Mouse (Mus musculus) ES-E14 (cell line): ENCODE measurements at regions not wholly inside any gene's neighbourhood (a gene's known extent, or its start where the extent isn't known, plus 50 kb on each side); places are given as distances from the start of the nearest gene placed in this dataset.

ENCODE experiments used
- DNase-seq: peaks from one replicate; pipeline ENCODE4 v3.0.0-alpha.2; 2013; ENCODE audit warnings: low read depth, low spot score
- H3K27ac ChIP-seq: 2 replicates; pipeline ENCODE4 v1.5.1; 2012; ENCODE audit warnings: low read depth, mild to moderate bottlenecking, low read length, moderate library complexity, mixed read lengths; ENCODE audit not compliant: poor library complexity, insufficient read depth, severe bottlenecking
- H3K36me3 ChIP-seq: 2 replicates; pipeline ENCODE4 v1.6.1; 2012; ENCODE audit warnings: mild to moderate bottlenecking, low read length, moderate library complexity, mixed read lengths; ENCODE audit not compliant: control insufficient read depth, poor library complexity, insufficient read depth, severe bottlenecking
- H3K4me1 ChIP-seq, 2 experiments: fragments of 150-350 bp in 1 of 2; sonication (generic) in 1 of 2; 2 replicates each; pipeline ENCODE4 v1.6.1; 2012; ENCODE audit warnings: low read length in 2 of 2, mild to moderate bottlenecking in 1 of 2, mixed read lengths in 1 of 2; ENCODE audit not compliant: control insufficient read depth in 2 of 2, insufficient read depth in 2 of 2, poor library complexity in 1 of 2
- H3K4me3 ChIP-seq, 2 experiments: fragments of 150-350 bp in 1 of 2; sonication (generic) in 1 of 2; 2 replicates each; pipeline ENCODE4 v1.5.1; 2012; ENCODE audit warnings: low read length in 2 of 2, low read depth in 1 of 2, mild to moderate bottlenecking in 1 of 2, mixed read lengths in 1 of 2; ENCODE audit not compliant: insufficient read depth in 1 of 2, poor library complexity in 1 of 2, severe bottlenecking in 1 of 2
- H3K9ac ChIP-seq: 2 replicates; pipeline ENCODE4 v1.6.1; 2012; ENCODE audit warnings: low read depth, mild to moderate bottlenecking, low read length, mixed read lengths; ENCODE audit not compliant: poor library complexity, insufficient read depth, severe bottlenecking
- H3K9me3 ChIP-seq: fragments of 150-350 bp; sonication (generic); 2 replicates; pipeline ENCODE4 v1.6.1; 2012; ENCODE audit warnings: low read depth, mild to moderate bottlenecking, low read length; ENCODE audit not compliant: control insufficient read depth, insufficient read depth
- CHD2 ChIP-seq: IDR thresholded peaks from 2 replicates; pipeline ENCODE4 v1.6.1; 2014; ENCODE audit warnings: mild to moderate bottlenecking, low read depth, low read length, inconsistent platforms
- HCFC1 ChIP-seq: IDR thresholded peaks from 2 replicates; pipeline ENCODE4 v1.6.1; 2012; ENCODE audit warnings: low read length, inconsistent platforms, borderline replicate concordance; ENCODE audit not compliant: insufficient read depth
- MAFK ChIP-seq: IDR thresholded peaks from 2 replicates; pipeline ENCODE4 v1.6.1; 2014; ENCODE audit warnings: mild to moderate bottlenecking, low read depth, low read length, inconsistent platforms; ENCODE audit not compliant: insufficient read depth
- ZC3H11A ChIP-seq: IDR thresholded peaks from 2 replicates; pipeline ENCODE4 v1.6.1; 2012; ENCODE audit warnings: low read depth, mild to moderate bottlenecking, inconsistent platforms, low read length, borderline replicate concordance
- ZNF384 ChIP-seq: IDR thresholded peaks from 2 replicates; pipeline ENCODE4 v1.6.1; 2012; ENCODE audit warnings: low read depth, low read length, inconsistent platforms
- in situ Hi-C, 2 experiments: fragments of 600-800 bp; cut with MboI; formaldehyde crosslinking; loops; one replicate each; pipeline ENCODE4 v1.15.1; 2025; ENCODE audit warnings: low sequenced_read_pairs in 2 of 2, inconsistent platforms in 1 of 2; ENCODE audit not compliant: unreplicated experiment in 2 of 2

DNA sequence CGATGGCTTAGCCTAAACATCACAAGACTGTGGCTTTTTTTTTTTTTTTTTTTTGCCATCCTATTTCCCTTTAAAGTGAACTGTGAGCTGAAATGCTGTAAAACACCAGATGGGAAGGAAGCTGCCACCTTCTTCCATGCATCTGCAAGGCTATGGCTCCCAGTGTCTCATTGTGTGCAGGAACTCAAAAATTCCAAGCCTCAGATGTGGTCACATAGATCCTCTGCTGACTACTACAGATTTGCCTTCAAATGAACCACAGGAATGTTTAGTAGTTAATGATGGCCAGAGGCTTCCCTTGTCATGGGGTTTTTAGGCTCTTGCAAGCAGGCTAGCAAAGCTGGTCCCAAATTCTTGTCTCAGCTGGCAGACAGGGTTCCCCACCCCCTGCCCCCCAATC is 114.9 kb upstream of the Robo2 start:
- H3K27ac ChIP-seq = no peak overlapping the region
- no peak overlapping the region for H3K9ac ChIP-seq
- no peaks in the 10 kb centered on the region for H3K4me1 ChIP-seq
- no peak overlapping the region for H3K4me3 ChIP-seq
- H3K36me3 ChIP-seq = no peaks in the 10 kb centered on the region
- TF ChIP-seq HCFC1 (no peak), CHD2 (no peak), ZC3H11A (no peak), ZNF384 (no peak), MAFK (no peak)
- in situ Hi-C loops = no loop called here
- no peak for DNase-seq
- no peaks in the 10 kb centered on the region for H3K9me3 ChIP-seq

DNA sequence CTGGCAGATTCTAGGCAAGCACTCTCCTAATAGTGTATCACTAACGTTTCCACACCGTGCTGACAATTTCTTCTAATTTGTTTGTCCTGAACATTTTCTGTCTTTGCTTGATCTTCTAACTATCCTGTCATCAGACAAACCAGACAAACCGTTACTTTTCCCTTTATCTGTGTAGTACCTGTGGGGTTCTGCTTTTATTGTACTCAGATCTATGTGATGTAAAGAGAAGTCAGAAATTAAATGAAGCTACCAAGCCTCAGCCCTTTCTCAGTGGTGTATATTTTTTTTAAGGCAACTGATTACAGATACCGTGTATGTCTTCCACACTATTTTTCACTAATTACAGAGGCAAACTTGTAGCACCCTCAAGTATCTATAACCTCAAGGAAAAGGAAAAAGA is 108.9 kb upstream of the Robo2 start:
- TF ChIP-seq ZC3H11A (no peak), CHD2 (no peak), ZNF384 (no peak), HCFC1 (no peak), MAFK (no peak)
- DNase-seq = no peak
- in situ Hi-C loops = no loop called here

DNA sequence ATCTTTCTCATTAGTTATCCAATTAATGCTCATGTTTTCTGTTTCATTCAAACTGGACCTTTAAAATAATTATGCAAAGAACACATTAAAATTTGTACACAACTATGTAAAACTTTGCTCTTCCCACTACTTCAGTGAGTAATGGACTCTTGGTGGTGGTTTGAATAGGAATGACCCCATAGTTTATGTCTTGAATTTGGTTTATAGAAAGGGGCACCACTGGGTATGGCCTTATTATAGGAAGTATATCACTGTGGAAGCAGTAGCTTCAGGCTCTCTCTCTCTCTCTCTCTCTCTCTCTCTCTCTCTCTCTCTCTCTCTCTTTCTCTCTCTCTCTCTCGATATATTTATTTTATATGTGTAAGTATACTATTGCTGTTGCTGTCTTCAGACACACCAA is 106.3 kb upstream of the Robo2 start:
- in situ Hi-C loops = no loop called here
- no peak for DNase-seq
- Histone ChIP-seq H3K27ac (no peak overlapping the region), H3K4me1 (no peaks in the 10 kb centered on the region), H3K4me3 (no peak overlapping the region), H3K9me3 (no peaks in the 10 kb centered on the region), H3K36me3 (no peaks in the 10 kb centered on the region), H3K9ac (no peak overlapping the region)
- TF ChIP-seq MAFK (no peak), HCFC1 (no peak), CHD2 (no peak), ZNF384 (no peak), ZC3H11A (no peak)

More for the DNA sequence above, 108.9 kb upstream of the Robo2 start:
- Histone ChIP-seq H3K9ac (no peak overlapping the region), H3K27ac (no peak overlapping the region), H3K36me3 (no peaks in the 10 kb centered on the region), H3K4me1 (no peaks in the 10 kb centered on the region), H3K4me3 (no peak overlapping the region), H3K9me3 (no peaks in the 10 kb centered on the region)

DNA sequence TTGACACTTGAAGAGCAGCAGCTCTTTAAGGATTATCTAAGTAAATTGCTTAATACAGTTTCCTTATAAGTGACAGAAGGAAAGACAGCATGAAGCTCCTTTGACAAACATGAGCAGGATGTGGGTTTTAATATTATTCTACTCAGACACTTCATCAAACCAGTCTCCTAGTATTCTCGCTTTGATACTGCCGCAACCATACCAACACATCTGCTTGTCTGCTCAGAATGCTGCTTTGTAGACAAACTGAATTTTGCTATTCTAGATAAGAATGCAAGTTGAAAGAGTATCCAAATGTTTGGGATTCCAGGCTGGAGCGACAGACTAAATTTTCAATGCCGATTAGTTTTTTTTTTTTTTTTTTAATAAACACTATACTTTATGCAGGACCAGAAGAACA is 105.7 kb upstream of the Robo2 start:
- no peak for DNase-seq
- no peak overlapping the region for H3K9ac ChIP-seq
- H3K4me1 ChIP-seq = no peaks in the 10 kb centered on the region
- H3K4me3 ChIP-seq = no peak overlapping the region
- in situ Hi-C loops = no loop called here
- no peak overlapping the region for H3K27ac ChIP-seq
- H3K36me3 ChIP-seq = no peaks in the 10 kb centered on the region
- no peaks in the 10 kb centered on the region for H3K9me3 ChIP-seq
- TF ChIP-seq CHD2 (no peak), ZNF384 (no peak)

DNA sequence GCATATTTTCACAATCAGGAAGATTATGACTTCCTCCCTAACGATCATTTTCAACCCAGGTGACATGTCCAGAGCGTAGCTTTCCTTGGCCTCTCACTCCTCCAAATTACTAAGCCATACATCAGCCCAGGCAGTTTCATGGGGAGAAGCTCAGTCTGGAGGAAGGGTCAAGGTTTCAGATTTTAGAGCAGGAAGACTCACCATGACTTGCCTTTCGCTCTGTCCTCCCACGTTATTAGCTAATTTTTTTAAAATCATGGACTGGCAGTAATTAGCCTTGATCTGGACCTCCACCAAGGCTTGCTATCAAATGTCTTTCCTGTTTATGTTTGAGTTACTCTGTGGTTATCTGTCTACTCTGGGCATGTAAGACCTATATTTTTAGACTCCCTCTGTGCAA is 102.9 kb upstream of the Robo2 start:
- TF ChIP-seq ZC3H11A = no peak
- no peak for TF ChIP-seq MAFK
- TF ChIP-seq CHD2 = no peak
- no peak for TF ChIP-seq HCFC1
- no peak for TF ChIP-seq ZNF384

More for the DNA sequence above, 102.9 kb upstream of the Robo2 start:
- Histone ChIP-seq H3K9me3 (no peaks in the 10 kb centered on the region), H3K9ac (no peak overlapping the region), H3K4me1 (no peaks in the 10 kb centered on the region), H3K4me3 (no peak overlapping the region), H3K36me3 (no peaks in the 10 kb centered on the region), H3K27ac (no peak overlapping the region)
- no peak for DNase-seq
- in situ Hi-C loops = no loop called here
